ENCODE assay signal across 24 mouse cellular contexts in genomic region chr11:69108223-69108622, GRCm38 (mm10). TPM values are rescaled to one million over a fixed set of nuclear protein-coding genes. Genes with fewer than 3 reads are reported as not detected.
DNase-seq lines count a peak whose midpoint lies in the region; TF ChIP-seq lines count a peak whose summit lies in the region.
"Had no signal": no experiment of that assay in that cellular context is flagged by ENCODE, and none has a peak within 500 bp of the region (broad histone marks: within the 10 kb centered on the region; RNA-seq: fewer than 3 reads in every experiment).

No protein-coding gene starts in this region.

- DNase-seq in adrenal gland, adult (ENCODE audit: inconsistent age in 2 of 2, low spot score in 1 of 2) = peak; percentile 13 to 37
- DNase-seq in adrenal gland, adult 2 months = no peak
- DNase-seq in gastrocnemius, adult 2 months = peak; percentile 28
- no peak for DNase-seq in gastrocnemius, postnatal 14 days
- peak; percentile 39 for DNase-seq in testis, postnatal 10 days (ENCODE audit: low spot score)
- no peak for DNase-seq in testis, postnatal 14 days (ENCODE audit: low spot score)
- no peak for DNase-seq in layer of hippocampus, postnatal 36 days
- DNase-seq: adrenal gland, adult 8-10 months; adrenal gland, postnatal 25 days; gastrocnemius, postnatal 25 days had no signal

- H3K27ac ChIP-seq in gastrocnemius, adult 2 months = no peak overlapping the region
- H3K27ac ChIP-seq: embryonic facial prominence, embryonic 12.5 days; embryonic facial prominence, embryonic 15.5 days; forebrain, embryonic 13.5 days; heart, adult 2 months; heart, embryonic 10.5 days; hindbrain, embryonic 12.5 days; hindbrain, embryonic 15.5 days had no signal

- intact Hi-C loops in gastrocnemius, adult 2 months (cut with DNase I) = loop anchor here (10.0 kb wide), 1 partner anchor 807 kb away; the partner anchor contains the start of gene Gps2
- intact Hi-C loops in gastrocnemius, postnatal 14 days (cut with DNase I; ENCODE audit: low total_unique reads) = no loop called here

- no peak overlapping the region for H3K4me3 ChIP-seq in gastrocnemius, adult 2 months
- H3K4me3 ChIP-seq: embryonic facial prominence, embryonic 12.5 days; embryonic facial prominence, embryonic 15.5 days; forebrain, embryonic 13.5 days; heart, adult 2 months; heart, embryonic 10.5 days; hindbrain, embryonic 12.5 days; hindbrain, embryonic 15.5 days had no signal

- no peak for TF ChIP-seq CTCF in gastrocnemius, adult 2 months (IDR thresholded peaks at IDR 0.05)

RNA-seq across cellular contexts. Expression of gene Hes7, which starts 12.0 kb away (rescaled TPM):
- not detected for total RNA-seq in adrenal gland, adult 2 months (2021)
- polyA plus RNA-seq in adrenal gland, adult 2 months (2012; rRNA removed) = 1.3 and 1.6 TPM in 2 replicates
- not detected for total RNA-seq in gastrocnemius, adult 2 months (2021)
- total RNA-seq in gastrocnemius, postnatal 14 days (2021) = under 1 TPM in 1 of 2 experiments, not detected in 1; 0.10 TPM
- 1 to 10 TPM in 1 of 2 experiments, under 1 TPM in 1; 0.68 to 1.1 TPM for total RNA-seq in layer of hippocampus, postnatal 36 days (2021)
- total RNA-seq: adrenal gland, postnatal 25 days; common myeloid progenitor, adult 5-6 weeks; gastrocnemius, adult 18-20 months; gastrocnemius, postnatal 25 days; hematopoietic stem cell, adult 5-6 weeks had no signal

RNA-seq across cellular contexts. Expression of gene Per1, which starts 13.2 kb away (rescaled TPM):
- total RNA-seq in adrenal gland, adult 2 months (2021) = 10 to 100 TPM; 55.0 to 75.9 TPM
- 41.3 and 76.1 TPM in 2 replicates for polyA plus RNA-seq in adrenal gland, adult 2 months (2012; rRNA removed)
- total RNA-seq in gastrocnemius, adult 2 months (2021) = 10 to 100 TPM; 68.2 to 76.8 TPM
- total RNA-seq in gastrocnemius, postnatal 14 days (2021) = 10 to 100 TPM; 22.1 to 77.5 TPM
- total RNA-seq in layer of hippocampus, postnatal 36 days (2021) = 10 to 100 TPM; 78.2 to 92.8 TPM

RNA-seq across cellular contexts. Expression of gene 9130213A22Rik, which starts 14.2 kb away (rescaled TPM):
- total RNA-seq in adrenal gland, adult 2 months (2021) = under 1 TPM; 0.59 to 0.78 TPM
- polyA plus RNA-seq in adrenal gland, adult 2 months (2012; rRNA removed) = 2.3 and 3.0 TPM in 2 replicates
- under 1 TPM in 1 of 2 experiments, not detected in 1; 0.20 TPM for total RNA-seq in gastrocnemius, adult 2 months (2021)
- under 1 TPM in 1 of 2 experiments, not detected in 1; 0.18 TPM for total RNA-seq in gastrocnemius, postnatal 14 days (2021)
- total RNA-seq in layer of hippocampus, postnatal 36 days (2021) = 1 to 10 TPM in 1 of 2 experiments, under 1 TPM in 1; 0.96 to 1.2 TPM
- total RNA-seq: CH12.LX; common myeloid progenitor, adult 5-6 weeks; gastrocnemius, adult 18-20 months; hematopoietic stem cell, adult 5-6 weeks had no signal

RNA-seq across cellular contexts. Expression of gene Aloxe3, which starts 17.5 kb away (rescaled TPM):
- total RNA-seq in adrenal gland, adult 2 months (2021) = 1 to 10 TPM in 1 of 2 experiments, under 1 TPM in 1; 0.79 to 1.0 TPM
- polyA plus RNA-seq in adrenal gland, adult 2 months (2012; rRNA removed) = 1.4 and 2.5 TPM in 2 replicates
- not detected for total RNA-seq in gastrocnemius, adult 2 months (2021)
- total RNA-seq in gastrocnemius, postnatal 14 days (2021) = not detected
- total RNA-seq in layer of hippocampus, postnatal 36 days (2021) = 1 to 10 TPM; 6.6 to 6.9 TPM
- total RNA-seq: common myeloid progenitor, adult 5-6 weeks; gastrocnemius, adult 18-20 months; gastrocnemius, postnatal 25 days; heart, postnatal 25 days; hematopoietic stem cell, adult 5-6 weeks had no signal
- polyA plus RNA-seq: forebrain, embryonic 13.5 days; G1E; heart, postnatal 0 days had no signal

RNA-seq across cellular contexts. Expression of gene Vamp2, which starts 19.9 kb away (rescaled TPM):
- total RNA-seq in adrenal gland, adult 2 months (2021) = 100 to 1,000 TPM; 104 to 130 TPM
- 425 and 479 TPM in 2 replicates for polyA plus RNA-seq in adrenal gland, adult 2 months (2012; rRNA removed)
- 10 to 100 TPM; 38.0 to 42.7 TPM for total RNA-seq in gastrocnemius, adult 2 months (2021)
- 10 to 100 TPM; 37.9 to 39.7 TPM for total RNA-seq in gastrocnemius, postnatal 14 days (2021)
- total RNA-seq in layer of hippocampus, postnatal 36 days (2021) = 100 to 1,000 TPM; 962 to 984 TPM

Comparison
In these comparisons a context has a peak if more than half of its experiments do, and no peak if none do; other contexts are left out.
1. DNase-seq: peak in adrenal gland, adult (2 of 2), gastrocnemius, adult 2 months (single experiment) and testis, postnatal 10 days (single experiment); none in adrenal gland, adult 2 months (single experiment), gastrocnemius, postnatal 14 days (single experiment), testis, postnatal 14 days (single experiment) and layer of hippocampus, postnatal 36 days (0 of 2).